Comparison of ENCODE assay signal across 8 mouse cellular contexts in the genomic region with DNA sequence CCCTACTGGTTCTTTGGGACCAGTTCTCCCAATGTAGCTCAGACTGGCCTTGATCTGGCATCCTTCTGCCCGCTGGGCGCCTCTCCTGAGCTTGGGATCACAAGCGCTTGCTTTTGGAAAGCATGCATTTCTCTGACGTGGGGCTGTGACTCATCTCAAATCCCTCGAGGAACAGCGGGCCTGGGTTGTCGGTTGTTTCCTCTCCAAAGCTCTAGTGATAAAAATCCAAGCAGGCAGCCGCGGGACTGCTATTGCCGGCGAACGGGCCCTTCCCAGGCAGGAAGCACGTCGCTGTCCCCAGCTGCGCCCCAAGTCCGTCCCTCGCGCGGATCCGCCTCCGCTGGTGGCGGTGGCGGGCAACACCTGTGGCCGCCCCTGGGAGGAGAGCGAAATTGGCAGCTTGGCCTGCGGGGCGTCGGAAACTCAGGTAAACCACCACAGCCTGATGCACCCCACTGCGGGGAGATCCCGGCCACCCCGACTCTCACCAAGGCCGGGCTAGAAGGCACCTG. TPM values are rescaled to one million over a fixed set of nuclear protein-coding genes. Genes with fewer than 3 reads are reported as not detected.
DNase-seq lines count a peak whose midpoint lies in the region; ATAC-seq and TF ChIP-seq lines count a peak whose summit lies in the region.

No protein-coding gene starts in this region.

- intact Hi-C loops in left cerebral cortex, adult 2 months (cut with DNase I) = loop anchor here (5.0 kb wide), 1 partner anchor 193 kb away; no protein-coding TSS in a partner anchor

- H3K4me1 ChIP-seq in cortical plate, adult 2 months (ENCODE audit: control insufficient read depth, insufficient read depth, low read length) = no peaks in the 10 kb centered on the region
- H3K4me1 ChIP-seq in hindbrain, postnatal 0 days (ENCODE audit: insufficient read depth, low read length) = no peaks in the 10 kb centered on the region

- WGBS in hindbrain, postnatal 0 days = 2% methylated on average over 32 of the region's 32 CpGs
- WGBS in macrophage (ENCODE audit: missing documents) = 2% methylated on average over 30 of the region's 32 CpGs

- no peaks in the 10 kb centered on the region for H3K27me3 ChIP-seq in hindbrain, postnatal 0 days (ENCODE audit: insufficient read depth, low read length)

- peak; percentile 84 for ATAC-seq in activated CD4-positive, CD25-positive, alpha-beta regulatory T cell, adult 4 months
- peak; percentile 65 for ATAC-seq in hindbrain, postnatal 0 days

- no peaks in the 10 kb centered on the region for H3K79me2 ChIP-seq in macrophage (ENCODE audit: inconsistent target)

- peak overlapping the region; percentile 80 for H3K4me2 ChIP-seq in hindbrain, postnatal 0 days (ENCODE audit: low read depth, low read length)

- peak overlapping the region; percentile 23 for H3K4me3 ChIP-seq in cortical plate, adult 2 months (ENCODE audit: insufficient read depth, low read length)
- peak overlapping the region; percentile 46 for H3K4me3 ChIP-seq in hindbrain, postnatal 0 days (ENCODE audit: low read length)
- peak overlapping the region; percentile 47 for H3K4me3 ChIP-seq in left cerebral cortex, adult 2 months
- H3K4me3 ChIP-seq in macrophage (ENCODE audit: inconsistent target) = peak overlapping the region; percentile 59

- 0 out of 2 replicates have a peak, but pooled peaks have one; percentile 6 for TF ChIP-seq POLR2A in cortical plate, adult 2 months (IDR thresholded peaks at IDR 0.05; ENCODE audit: extremely low read depth, insufficient read depth, low read length)

- no peak for TF ChIP-seq CTCF in cortical plate, adult 2 months (IDR thresholded peaks at IDR 0.05; ENCODE audit: extremely low read depth, insufficient read depth, low read length)
- TF ChIP-seq CTCF in hindbrain, postnatal 0 days (IDR thresholded peaks at IDR 0.05; ENCODE audit: low read depth) = peak; percentile 32
- TF ChIP-seq CTCF in left cerebral cortex, adult 2 months (IDR thresholded peaks at IDR 0.05) = peak; percentile 16

- H3K36me3 ChIP-seq in hindbrain, postnatal 0 days (ENCODE audit: insufficient read depth, low read length) = peaks cover 12% of the 10 kb centered on the region; the same call in 1 of the 2 replicates
- 0 out of 2 replicates have a peak, but pooled peaks cover 10% of the 10 kb centered on the region for H3K36me3 ChIP-seq in macrophage (ENCODE audit: inconsistent target)

- H3K9ac ChIP-seq in hindbrain, postnatal 0 days (replicated peaks; ENCODE audit: low read length) = peak overlapping the region; percentile 56

- no peaks in the 10 kb centered on the region for H3K9me3 ChIP-seq in hindbrain, postnatal 0 days (ENCODE audit: low read length)

- no peak overlapping the region; the same call in 1 of the 2 replicates for H3K27ac ChIP-seq in cortical plate, adult 2 months (ENCODE audit: insufficient read depth, low read length)
- peak overlapping the region; percentile 8; the same call in 1 of the 2 replicates for H3K27ac ChIP-seq in hindbrain, postnatal 0 days
- H3K27ac ChIP-seq in left cerebral cortex, adult 2 months = peak overlapping the region; percentile 3; the same call in 1 of the 2 replicates
- H3K27ac ChIP-seq in macrophage = 0 out of 2 replicates have a peak overlapping the region, but pooled peaks have one; percentile 24

- peak; percentile 49 to 68 for DNase-seq in gastrocnemius, adult 8-10 months (ENCODE audit: low spot score in 2 of 2)
- DNase-seq in hindbrain, postnatal 0 days (ENCODE audit: low spot score) = peak; percentile 78
- DNase-seq in left cerebral cortex, adult 2 months (ENCODE audit: extremely low spot score in 1 of 2, low spot score in 2 of 2) = peak; percentile 58 to 60
- DNase-seq in retina, postnatal 1 day = peak; percentile 78
- DNase-seq in thymus, postnatal 36 days = peak; percentile 82 to 87

RNA-seq across cellular contexts. Expression of a gene that starts 14.1 kb away (rescaled TPM):
- polyA plus RNA-seq in activated CD4-positive, CD25-positive, alpha-beta regulatory T cell, adult 4 months (2017; shearing (Covaris generic)) = 10 to 100 TPM; 39.6 to 51.6 TPM
- 59.5 and 65.9 TPM in 2 replicates for polyA plus RNA-seq in cortical plate, adult 2 months (2012; rRNA removed)
- 10 to 100 TPM; 64.3 to 84.3 (median 72.6) TPM for total RNA-seq in gastrocnemius, adult 8-10 months (2022)
- total RNA-seq in hindbrain, postnatal 0 days (2014; rRNA removed) = 145 and 151 TPM in 2 replicates
- 38.4 and 38.8 TPM in 2 replicates for polyA plus RNA-seq in hindbrain, postnatal 0 days (2015; fragmentation: Nextera tagmentation; extraction: Ambion mirVana)
- 10 to 100 TPM; 49.5 TPM for total RNA-seq in left cerebral cortex, adult 2 months (2021)
- 10 to 100 TPM; 25.6 to 95.9 (median 56.5) TPM for total RNA-seq in macrophage (2018; cell fraction: chromatin; rRNA removed)
- 10 to 100 TPM; 24.6 to 33.2 (median 29.0) TPM for total RNA-seq in macrophage (2018; cell fraction: cytosol; rRNA removed)
- total RNA-seq in macrophage (2018; cell fraction: nucleus; rRNA removed) = 10 to 100 TPM; 32.1 to 79.2 (median 45.3) TPM
- polyA plus RNA-seq in macrophage (2018) = 22.7 to 28.5 TPM (median 22.9 TPM) in 3 replicates

RNA-seq across cellular contexts. Expression of a gene that starts 26.2 kb away (rescaled TPM):
- polyA plus RNA-seq in activated CD4-positive, CD25-positive, alpha-beta regulatory T cell, adult 4 months (2017; shearing (Covaris generic)) = under 1 TPM; 0.17 to 0.40 TPM
- polyA plus RNA-seq in cortical plate, adult 2 months (2012; rRNA removed) = 0.04 and 0.06 TPM in 2 replicates
- not detected for total RNA-seq in gastrocnemius, adult 8-10 months (2022)
- not detected in 2 replicates for total RNA-seq in hindbrain, postnatal 0 days (2014; rRNA removed)
- polyA plus RNA-seq in hindbrain, postnatal 0 days (2015; fragmentation: Nextera tagmentation; extraction: Ambion mirVana) = not detected in 2 replicates
- not detected for total RNA-seq in left cerebral cortex, adult 2 months (2021)
- total RNA-seq in macrophage (2018; cell fraction: chromatin; rRNA removed) = 10 to 100 TPM in 16 of 26 experiments, 1 to 10 TPM in 10; 4.7 to 50.1 (median 11.3) TPM
- total RNA-seq in macrophage (2018; cell fraction: cytosol; rRNA removed) = 1 to 10 TPM in 3 of 26 experiments, under 1 TPM in 23; 0.04 to 2.1 (median 0.42) TPM
- total RNA-seq in macrophage (2018; cell fraction: nucleus; rRNA removed) = 10 to 100 TPM in 19 of 26 experiments, 1 to 10 TPM in 7; 5.1 to 42.5 (median 15.9) TPM
- 0.28 to 1.1 TPM (median 0.40 TPM) in 3 replicates for polyA plus RNA-seq in macrophage (2018)

RNA-seq across cellular contexts. Expression of a gene that starts 33.3 kb away (rescaled TPM):
- polyA plus RNA-seq in activated CD4-positive, CD25-positive, alpha-beta regulatory T cell, adult 4 months (2017; shearing (Covaris generic)) = 1 to 10 TPM; 4.5 to 5.5 TPM
- polyA plus RNA-seq in cortical plate, adult 2 months (2012; rRNA removed) = 23.2 and 26.8 TPM in 2 replicates
- total RNA-seq in gastrocnemius, adult 8-10 months (2022) = 1 to 10 TPM; 1.1 to 1.8 (median 1.2) TPM
- total RNA-seq in hindbrain, postnatal 0 days (2014; rRNA removed) = 10.4 and 13.1 TPM in 2 replicates
- polyA plus RNA-seq in hindbrain, postnatal 0 days (2015; fragmentation: Nextera tagmentation; extraction: Ambion mirVana) = 9.9 and 10.3 TPM in 2 replicates
- total RNA-seq in left cerebral cortex, adult 2 months (2021) = 10 to 100 TPM; 10.2 to 11.1 TPM
- total RNA-seq in macrophage (2018; cell fraction: chromatin; rRNA removed) = 10 to 100 TPM; 10.1 to 29.8 (median 19.5) TPM
- total RNA-seq in macrophage (2018; cell fraction: cytosol; rRNA removed) = 1 to 10 TPM; 1.9 to 5.1 (median 3.2) TPM
- 10 to 100 TPM in 17 of 26 experiments, 1 to 10 TPM in 9; 6.0 to 20.6 (median 11.4) TPM for total RNA-seq in macrophage (2018; cell fraction: nucleus; rRNA removed)
- polyA plus RNA-seq in macrophage (2018) = 2.1 to 3.4 TPM (median 2.5 TPM) in 3 replicates

RNA-seq across cellular contexts. Expression of a gene that starts 33.5 kb away (rescaled TPM):
- 10 to 100 TPM; 21.1 to 24.9 TPM for polyA plus RNA-seq in activated CD4-positive, CD25-positive, alpha-beta regulatory T cell, adult 4 months (2017; shearing (Covaris generic))
- polyA plus RNA-seq in cortical plate, adult 2 months (2012; rRNA removed) = 7.2 and 7.8 TPM in 2 replicates
- total RNA-seq in gastrocnemius, adult 8-10 months (2022) = 1 to 10 TPM; 2.9 to 5.7 (median 4.0) TPM
- total RNA-seq in hindbrain, postnatal 0 days (2014; rRNA removed) = 10.5 and 11.2 TPM in 2 replicates
- polyA plus RNA-seq in hindbrain, postnatal 0 days (2015; fragmentation: Nextera tagmentation; extraction: Ambion mirVana) = 7.9 and 8.7 TPM in 2 replicates
- 10 to 100 TPM; 11.6 to 12.3 TPM for total RNA-seq in left cerebral cortex, adult 2 months (2021)
- total RNA-seq in macrophage (2018; cell fraction: chromatin; rRNA removed) = 100 to 1,000 TPM in 25 of 26 experiments, 10 to 100 TPM in 1; 68.8 to 273 (median 190) TPM
- 100 to 1,000 TPM in 5 of 26 experiments, 10 to 100 TPM in 21; 41.7 to 127 (median 76.9) TPM for total RNA-seq in macrophage (2018; cell fraction: cytosol; rRNA removed)
- total RNA-seq in macrophage (2018; cell fraction: nucleus; rRNA removed) = 100 to 1,000 TPM in 25 of 26 experiments, 10 to 100 TPM in 1; 85.2 to 241 (median 194) TPM
- polyA plus RNA-seq in macrophage (2018) = 42.9 to 88.7 TPM (median 63.5 TPM) in 3 replicates
